Mouse (Mus musculus) forebrain, embryonic 13.5 days (tissue): ENCODE data around the gene Nxpe3. TPM values are rescaled to one million over a fixed set of nuclear protein-coding genes. Genes with fewer than 3 reads are reported as not detected.

ENCODE experiments used
- ATAC-seq: fragments of 200-750 bp; cut with Nextera tagmentation; 2 replicates; pipeline ENCODE4 v1.8.0; 2017
- H3K27ac ChIP-seq: fragments of 300-500 bp; sonication (generic); 2 replicates; pipeline ENCODE4 v1.5.1; 2015; ENCODE audit warnings: inconsistent platforms, mild to moderate bottlenecking, moderate library complexity
- H3K27me3 ChIP-seq: fragments of 300-500 bp; sonication (generic); 2 replicates; pipeline ENCODE4 v1.6.1; 2015; ENCODE audit warnings: mild to moderate bottlenecking, inconsistent platforms
- H3K36me3 ChIP-seq: fragments of 300-500 bp; sonication (generic); 2 replicates; pipeline ENCODE4 v1.6.1; 2015; ENCODE audit warnings: mild to moderate bottlenecking, inconsistent platforms; ENCODE audit not compliant: poor library complexity, severe bottlenecking
- H3K4me1 ChIP-seq: fragments of 300-500 bp; sonication (generic); 2 replicates; pipeline ENCODE4 v1.6.1; 2015; ENCODE audit warnings: inconsistent platforms
- H3K4me2 ChIP-seq: fragments of 300-500 bp; sonication (generic); 2 replicates; pipeline ENCODE4 v1.6.1; 2015; ENCODE audit warnings: inconsistent platforms, mild to moderate bottlenecking, moderate library complexity
- H3K4me3 ChIP-seq: fragments of 300-500 bp; sonication (generic); 2 replicates; pipeline ENCODE4 v1.5.1; 2015; ENCODE audit warnings: mild to moderate bottlenecking, inconsistent platforms
- H3K9ac ChIP-seq: fragments of 300-500 bp; sonication (generic); 2 replicates; pipeline ENCODE4 v1.6.1; 2015; ENCODE audit warnings: mild to moderate bottlenecking, inconsistent platforms
- H3K9me3 ChIP-seq: fragments of 300-500 bp; sonication (generic); replicated peaks from 2 replicates; pipeline ENCODE4 v1.6.1; 2016; ENCODE audit warnings: inconsistent platforms
- WGBS: fragments of 180-500 bp; shearing (Covaris S2); methylation state at CpG from one replicate; pipeline ENCODE4 v1.1.7; 2015; 5-methylcytosine and 5-hydroxymethylcytosine counted together
- polyA plus RNA-seq: library from polyadenylated mRNA; unstranded; fragments of >200 nt; fragmentation: Nextera tagmentation; extraction: Ambion mirVana; gene quantifications from 2 replicates; pipeline ENCODE4 v1.2.1, GENCODE M21; 2015

The Nxpe3 gene
- polyA plus RNA-seq, 1 experiment from 2014 or later = 1.1 TPM

DNA sequence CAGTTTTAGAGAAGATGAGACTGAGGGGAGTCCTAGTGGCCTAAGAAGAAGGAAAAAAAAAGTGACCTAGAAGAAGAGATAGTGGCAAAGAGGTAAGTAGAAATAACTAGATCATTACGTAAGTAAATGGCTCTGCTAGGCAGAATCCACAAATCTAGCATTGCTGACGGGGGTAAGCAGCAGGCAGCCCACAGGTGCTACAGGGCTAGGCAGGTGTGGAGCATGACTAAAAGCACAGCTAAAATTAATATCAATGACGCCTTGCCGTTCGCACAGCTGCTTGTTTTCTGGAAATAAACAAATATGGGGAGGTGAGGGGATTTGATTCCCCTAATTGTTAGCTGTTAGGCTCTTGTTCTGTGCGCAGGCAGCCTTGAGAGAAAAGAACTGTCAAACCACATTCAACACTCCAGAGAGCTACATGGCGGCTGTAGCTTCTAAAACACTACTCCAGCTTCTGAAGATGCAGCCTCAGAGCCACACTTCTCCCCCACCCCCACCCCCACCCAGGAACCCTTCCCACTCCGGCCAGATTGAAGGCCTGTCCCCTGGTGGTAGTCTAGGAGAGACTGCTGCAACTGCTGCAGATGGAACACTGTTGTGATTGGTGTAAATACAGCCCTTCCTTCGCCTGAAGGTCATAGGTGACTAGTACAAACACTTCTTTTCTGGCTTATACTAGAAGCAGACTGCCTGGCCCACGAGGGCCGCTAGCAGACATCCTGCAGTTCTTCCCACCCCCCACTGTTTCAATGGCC, 71.5 kb downstream of the Nxpe3 start:
- Histone ChIP-seq H3K27me3 (peaks cover 15% of the 10 kb centered on the region; the same call in 1 of the 2 replicates), H3K9me3 (no peaks in the 10 kb centered on the region), H3K4me3 (no peak overlapping the region), H3K4me2 (no peak overlapping the region), H3K9ac (no peak overlapping the region), H3K4me1 (peaks cover 34% of the 10 kb centered on the region), H3K36me3 (no peaks in the 10 kb centered on the region), H3K27ac (no peak overlapping the region)
- ATAC-seq = no peak
- 47% methylated on average over 11 of the region's 11 CpGs for WGBS

DNA sequence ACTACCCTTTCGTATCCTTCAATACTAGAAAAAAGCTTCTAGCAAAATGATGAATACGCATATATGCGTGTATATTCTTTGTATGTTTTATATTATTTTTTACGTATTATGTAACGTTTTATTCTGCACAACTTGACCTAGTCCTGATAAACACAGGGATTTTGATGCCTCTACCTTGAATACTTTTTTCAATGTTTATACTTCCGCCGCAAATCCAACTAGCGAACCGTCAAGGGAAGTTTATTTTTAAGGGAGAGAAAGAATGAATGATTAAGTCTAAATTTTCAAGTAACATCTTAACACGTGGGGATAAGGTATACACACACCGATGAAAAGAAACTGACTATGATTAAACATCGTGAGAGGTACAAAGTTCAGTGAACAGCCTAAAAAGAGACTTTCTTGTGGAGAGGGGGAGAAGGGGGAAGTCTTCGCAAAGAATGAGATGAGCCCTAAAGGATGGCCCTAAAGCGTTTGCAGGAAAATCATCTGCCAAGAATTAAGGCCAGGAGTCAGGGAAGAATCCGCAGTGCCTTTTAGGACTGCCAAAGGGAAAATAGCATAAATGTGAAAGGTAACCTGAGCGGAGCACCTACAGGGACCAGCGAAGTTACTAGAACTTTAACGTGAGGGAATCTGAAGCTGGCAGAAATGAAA, 72.2 kb downstream of the Nxpe3 start:
- peaks cover 3% of the 10 kb centered on the region; the same call in 1 of the 2 replicates for H3K36me3 ChIP-seq
- peak overlapping the region; percentile 98 for H3K4me2 ChIP-seq
- H3K27me3 ChIP-seq = peaks cover 15% of the 10 kb centered on the region; the same call in 1 of the 2 replicates
- H3K9ac ChIP-seq = no peak overlapping the region
- no peaks in the 10 kb centered on the region for H3K9me3 ChIP-seq
- ATAC-seq = no peak
- no peak overlapping the region for H3K27ac ChIP-seq
- H3K4me3 ChIP-seq = peak overlapping the region; percentile 78
- peaks cover 34% of the 10 kb centered on the region for H3K4me1 ChIP-seq
- 43% methylated on average over 18 of the region's 18 CpGs for WGBS

DNA sequence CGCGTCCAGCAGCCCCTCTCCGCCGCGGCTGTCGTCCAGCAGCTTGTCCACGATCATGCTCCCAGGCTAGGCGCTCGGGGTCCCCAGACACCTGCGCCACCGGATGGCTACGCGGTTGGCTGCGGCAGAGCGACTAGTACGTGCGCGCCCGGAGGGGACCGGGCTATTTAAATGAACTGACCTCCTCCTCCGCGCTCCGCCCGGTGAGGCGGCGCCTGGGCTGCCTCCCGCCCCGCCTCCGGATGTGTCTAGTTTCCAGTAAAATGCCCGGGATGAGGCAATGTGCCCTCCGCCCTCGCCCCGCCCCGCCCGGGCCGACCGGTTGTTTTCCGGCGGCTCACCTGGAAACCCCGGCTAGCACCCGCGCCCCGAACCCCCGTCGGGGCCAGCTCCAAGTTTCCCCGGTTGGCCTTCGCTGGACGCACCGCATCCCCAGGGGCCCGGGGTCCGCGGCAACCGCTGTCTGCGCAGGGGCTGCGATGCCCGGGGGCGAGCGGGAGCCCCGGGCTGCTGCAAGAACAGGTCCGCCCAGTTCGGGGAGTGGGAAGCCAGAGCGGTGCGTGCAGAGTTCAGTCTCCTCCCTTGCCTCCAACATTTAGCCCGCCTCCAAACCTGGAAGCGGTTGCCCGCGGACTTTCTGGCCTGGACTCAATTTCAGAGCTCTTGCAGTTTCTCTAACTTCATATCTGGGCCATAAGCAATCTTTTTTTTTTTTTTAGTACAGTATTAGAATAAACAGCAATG, 72.9 kb downstream of the Nxpe3 start:
- Histone ChIP-seq H3K27ac (no peak overlapping the region), H3K4me3 (peak overlapping the region; percentile 78)
- ATAC-seq = peak; percentile 94

DNA sequence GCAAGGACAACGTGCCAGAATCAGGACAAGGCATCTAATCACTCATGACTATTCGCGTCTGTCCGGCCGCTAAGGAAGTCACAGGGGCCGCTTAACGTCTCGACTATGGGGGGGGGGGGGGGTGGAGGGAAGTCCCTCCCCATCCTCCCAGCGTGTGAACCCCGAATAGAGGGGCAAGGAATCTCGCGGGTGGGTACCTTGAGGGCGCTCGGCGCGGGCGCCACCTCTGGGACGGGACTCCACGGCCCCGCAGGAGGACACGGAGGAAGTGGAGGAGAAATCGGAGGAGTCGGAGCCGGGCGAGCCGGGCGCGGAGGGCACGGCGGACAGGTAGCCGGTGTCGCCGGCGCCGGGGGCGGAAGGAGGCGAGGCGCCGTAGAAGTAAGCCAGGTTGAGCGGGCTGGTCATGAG, 73.5 kb downstream of the Nxpe3 start:
- peak; percentile 58 for ATAC-seq
- H3K27me3 ChIP-seq = peaks cover 15% of the 10 kb centered on the region; the same call in 1 of the 2 replicates
- peak overlapping the region; percentile 98 for H3K4me2 ChIP-seq
- peaks cover 34% of the 10 kb centered on the region for H3K4me1 ChIP-seq
- H3K9ac ChIP-seq = peak overlapping the region; percentile 82
- under 1% methylated on average over 23 of the region's 40 CpGs for WGBS
- peak overlapping the region; percentile 78 for H3K4me3 ChIP-seq
- no peaks in the 10 kb centered on the region for H3K9me3 ChIP-seq
- peaks cover 11% of the 10 kb centered on the region for H3K36me3 ChIP-seq
- no peak overlapping the region for H3K27ac ChIP-seq

More for the DNA sequence above, 72.9 kb downstream of the Nxpe3 start:
- Histone ChIP-seq H3K9me3 (no peaks in the 10 kb centered on the region), H3K9ac (peak overlapping the region; percentile 82), H3K4me2 (peak overlapping the region; percentile 98), H3K4me1 (peaks cover 34% of the 10 kb centered on the region), H3K27me3 (peaks cover 15% of the 10 kb centered on the region; the same call in 1 of the 2 replicates), H3K36me3 (peaks cover 7% of the 10 kb centered on the region; the same call in 1 of the 2 replicates)
- 0% methylated on average over 64 of the region's 67 CpGs for WGBS

DNA sequence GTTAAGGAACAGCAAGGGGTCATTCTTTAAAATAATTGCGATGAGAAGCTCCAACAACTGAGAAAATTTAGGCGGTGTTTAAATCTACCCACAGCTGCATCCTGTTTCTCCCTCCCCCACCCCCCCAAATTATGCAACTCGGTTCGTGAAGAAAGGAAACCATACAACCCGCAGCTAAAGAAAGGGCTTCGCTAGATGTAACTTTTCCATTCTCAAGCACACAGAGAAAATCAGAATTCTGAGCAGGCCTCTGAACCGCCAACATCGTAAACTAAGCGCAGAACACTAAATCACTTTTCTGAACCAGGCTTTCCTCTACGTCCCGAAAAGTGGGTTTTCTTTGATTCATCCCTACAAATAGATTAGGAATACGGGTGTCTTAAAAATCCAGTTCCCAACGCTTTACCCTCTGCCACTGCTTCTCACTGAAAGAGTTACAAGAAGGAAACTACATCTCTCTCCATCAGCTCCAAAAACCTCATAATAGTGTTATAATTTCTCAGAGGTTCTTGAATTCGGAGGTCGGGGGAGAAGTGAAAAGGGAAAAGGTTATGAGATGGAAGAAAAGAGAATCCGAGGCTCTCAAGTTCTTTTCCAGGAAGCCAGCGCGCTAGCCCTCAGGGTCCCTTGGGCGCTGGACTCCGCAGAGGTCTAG, 74.0 kb downstream of the Nxpe3 start:
- H3K4me1 ChIP-seq = peaks cover 34% of the 10 kb centered on the region
- peaks cover 16% of the 10 kb centered on the region for H3K36me3 ChIP-seq
- peak overlapping the region; percentile 98 for H3K4me2 ChIP-seq
- H3K27ac ChIP-seq = no peak overlapping the region
- H3K27me3 ChIP-seq = peaks cover 15% of the 10 kb centered on the region; the same call in 1 of the 2 replicates
- 12% methylated on average over 20 of the region's 20 CpGs for WGBS
- ATAC-seq = no peak
- no peaks in the 10 kb centered on the region for H3K9me3 ChIP-seq
- H3K9ac ChIP-seq = peak overlapping the region; percentile 82
- peak overlapping the region; percentile 78 for H3K4me3 ChIP-seq

DNA sequence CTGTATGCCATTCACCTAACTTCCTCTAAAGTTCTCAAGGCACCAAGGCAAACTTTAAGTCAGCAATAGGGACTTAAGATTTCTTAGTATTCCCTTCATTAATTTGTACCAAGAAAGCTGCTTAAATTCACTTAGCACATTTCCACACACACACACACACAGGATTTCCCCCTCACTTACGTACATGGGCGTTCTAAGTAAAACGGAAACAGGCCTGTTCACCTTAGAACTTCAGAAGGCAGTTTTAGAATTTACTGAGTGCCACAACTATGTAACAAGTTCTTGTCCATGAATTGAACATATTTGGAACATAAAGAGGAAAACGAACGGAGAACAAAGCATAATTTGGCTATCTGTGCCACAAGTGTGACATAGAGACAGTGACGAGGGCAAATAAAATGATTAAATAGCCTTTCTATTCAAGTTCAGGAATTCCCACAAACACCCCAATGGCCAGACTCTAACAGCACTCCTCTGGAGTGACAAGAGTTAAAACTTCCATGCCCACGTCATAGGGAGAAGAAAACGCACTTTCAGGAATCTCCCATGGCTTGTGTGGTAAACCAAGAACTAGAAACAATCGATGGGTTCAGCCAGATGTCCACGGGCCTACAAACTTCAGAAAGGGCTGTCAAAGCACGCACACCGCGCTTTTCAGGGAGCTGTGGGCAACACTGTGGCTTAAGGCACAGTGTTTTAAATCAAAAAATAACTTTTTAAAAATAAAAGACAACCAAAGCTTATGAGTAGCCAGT, 74.7 kb downstream of the Nxpe3 start:
- H3K9me3 ChIP-seq = no peaks in the 10 kb centered on the region
- no peak for ATAC-seq
- peaks cover 23% of the 10 kb centered on the region for H3K36me3 ChIP-seq
- H3K9ac ChIP-seq = peak overlapping the region; percentile 82; the same call in 1 of the 2 replicates
- WGBS = 47% methylated on average over 13 of the region's 13 CpGs
- H3K27ac ChIP-seq = no peak overlapping the region
- peaks cover 34% of the 10 kb centered on the region for H3K4me1 ChIP-seq
- H3K4me2 ChIP-seq = peak overlapping the region; percentile 98
- peak overlapping the region; percentile 78 for H3K4me3 ChIP-seq
- H3K27me3 ChIP-seq = peaks cover 15% of the 10 kb centered on the region; the same call in 1 of the 2 replicates

DNA sequence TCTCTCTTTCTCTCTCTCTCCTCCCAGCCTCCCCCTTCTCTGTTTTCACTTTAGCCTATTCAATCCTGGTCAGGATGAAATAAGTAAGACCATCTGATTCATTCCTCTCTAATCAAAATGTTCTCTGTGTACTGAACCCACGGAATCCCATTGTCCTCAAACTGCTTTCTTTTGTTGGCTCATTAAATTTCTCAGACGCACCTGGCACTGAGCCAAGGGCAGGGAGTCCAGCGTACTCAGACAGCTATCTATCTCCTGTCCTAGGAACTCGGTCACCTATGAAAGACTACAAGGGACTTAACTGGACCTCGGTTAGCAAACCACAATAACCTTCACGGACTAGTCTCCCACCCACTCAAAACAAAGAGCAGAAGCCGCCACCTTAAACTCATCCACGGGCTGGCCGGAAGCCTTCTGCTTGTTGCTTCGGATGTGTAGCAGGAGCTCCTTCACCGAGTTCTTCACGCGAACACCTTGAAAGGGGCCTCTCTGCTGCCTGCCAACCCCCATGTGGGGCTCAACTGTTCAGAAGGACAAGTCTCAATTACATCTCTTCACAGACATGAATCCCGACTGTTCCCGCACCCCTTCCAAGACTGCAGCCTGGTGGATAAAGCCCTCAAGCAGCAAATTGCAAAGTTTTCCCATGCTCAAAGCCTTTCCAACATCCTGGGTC, 75.8 kb downstream of the Nxpe3 start:
- no peak for ATAC-seq
- Histone ChIP-seq H3K27me3 (peaks cover 15% of the 10 kb centered on the region; the same call in 1 of the 2 replicates), H3K9ac (no peak overlapping the region), H3K36me3 (peaks cover 32% of the 10 kb centered on the region), H3K4me2 (peak overlapping the region; percentile 3; the same call in 1 of the 2 replicates), H3K4me3 (no peak overlapping the region), H3K4me1 (peaks cover 34% of the 10 kb centered on the region), H3K9me3 (no peaks in the 10 kb centered on the region), H3K27ac (no peak overlapping the region)
- WGBS = 46% methylated on average over 15 of the region's 15 CpGs

DNA sequence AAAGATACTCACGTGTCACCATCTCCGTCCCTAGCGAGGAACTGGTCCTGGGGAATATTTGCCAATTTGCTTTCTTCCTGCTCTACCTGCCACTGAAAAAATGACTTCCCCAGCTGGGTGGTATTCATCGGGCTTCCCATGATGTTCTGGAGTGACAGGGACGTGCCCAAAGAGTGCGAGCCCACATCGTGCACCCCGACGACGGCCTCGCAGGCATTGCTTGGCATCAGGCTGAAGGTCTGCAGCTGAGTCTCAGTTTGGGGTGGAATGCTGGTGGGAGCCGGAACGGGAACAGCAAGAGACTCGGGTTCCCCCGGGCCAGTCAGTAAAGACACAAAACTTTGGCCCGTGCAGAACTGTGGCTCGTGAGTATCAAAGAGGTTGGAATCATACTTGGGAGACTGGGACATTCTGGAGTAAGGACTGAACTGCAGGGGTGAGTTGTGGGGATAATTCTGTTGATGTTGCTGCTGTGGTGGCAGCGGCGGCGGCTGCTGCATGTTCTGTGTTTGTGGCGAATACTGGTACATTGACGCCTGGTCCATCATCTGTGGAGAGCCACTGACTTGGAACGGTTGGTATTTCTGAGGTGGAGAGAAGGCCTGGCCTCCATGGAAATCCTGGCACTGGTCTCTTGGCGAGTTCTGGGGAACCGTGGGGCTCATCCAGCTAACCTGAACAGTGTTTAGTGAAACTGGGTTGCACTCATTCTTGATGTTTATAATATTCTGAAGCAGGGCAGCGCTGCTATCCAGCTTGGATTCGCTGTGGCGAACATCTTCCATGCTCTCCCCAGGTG, 77.2 kb downstream of the Nxpe3 start:
- Histone ChIP-seq H3K27me3 (peaks cover 8% of the 10 kb centered on the region; the same call in 1 of the 2 replicates), H3K4me3 (no peak overlapping the region), H3K9me3 (no peaks in the 10 kb centered on the region), H3K4me1 (peaks cover 27% of the 10 kb centered on the region), H3K36me3 (peaks cover 43% of the 10 kb centered on the region), H3K9ac (no peak overlapping the region), H3K4me2 (no peak overlapping the region), H3K27ac (no peak overlapping the region)
- WGBS = 95% methylated on average over 28 of the region's 28 CpGs
- no peak for ATAC-seq

DNA sequence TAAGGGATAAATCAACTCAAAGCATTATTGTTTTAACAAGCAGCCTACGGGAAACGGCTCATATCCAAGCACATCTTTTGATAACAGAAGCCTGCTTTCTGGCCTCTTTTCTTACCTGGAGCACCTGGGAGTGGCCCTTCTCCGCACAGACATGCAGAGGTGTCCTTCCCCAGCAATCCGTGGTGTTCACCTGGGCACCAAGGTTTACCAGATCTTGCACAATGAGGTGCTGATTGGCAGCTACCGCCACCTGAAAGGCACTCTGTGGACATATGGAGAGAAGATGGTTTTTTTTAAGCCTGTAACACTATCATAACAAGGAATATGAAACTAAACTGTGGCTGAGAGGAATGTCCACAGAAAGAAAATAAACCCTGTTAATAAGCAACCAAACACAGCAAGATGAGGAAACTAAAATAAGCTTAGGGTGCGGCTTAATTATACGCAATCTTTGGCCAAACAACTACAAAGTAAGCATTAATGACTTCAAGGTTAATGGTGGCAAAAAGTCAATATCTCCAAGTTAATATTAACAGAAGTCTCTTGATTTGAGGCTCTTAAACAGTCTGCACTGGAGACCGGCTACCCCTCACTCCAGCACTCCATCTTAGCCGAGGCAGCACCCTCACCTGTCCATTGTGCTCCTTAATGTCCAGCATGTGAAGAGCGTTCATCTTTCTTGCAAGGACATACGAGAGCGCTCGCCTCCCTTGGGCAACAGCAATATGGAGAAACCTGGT, 78.7 kb downstream of the Nxpe3 start:
- no peak overlapping the region for H3K9ac ChIP-seq
- H3K4me1 ChIP-seq = peaks cover 24% of the 10 kb centered on the region
- no peak overlapping the region for H3K27ac ChIP-seq
- no peaks in the 10 kb centered on the region for H3K9me3 ChIP-seq
- 96% methylated on average over 13 of the region's 13 CpGs for WGBS
- H3K27me3 ChIP-seq = peaks cover 7% of the 10 kb centered on the region; the same call in 1 of the 2 replicates
- ATAC-seq = no peak
- no peak overlapping the region for H3K4me2 ChIP-seq
- H3K36me3 ChIP-seq = peaks cover 48% of the 10 kb centered on the region
- no peak overlapping the region for H3K4me3 ChIP-seq
